Mouse (Mus musculus): ENCODE measurements at regions not wholly inside any gene's neighbourhood (a gene's known extent, or its start where the extent isn't known, plus 50 kb on each side); places are given as distances from the start of the nearest gene placed in this dataset.

DNA sequence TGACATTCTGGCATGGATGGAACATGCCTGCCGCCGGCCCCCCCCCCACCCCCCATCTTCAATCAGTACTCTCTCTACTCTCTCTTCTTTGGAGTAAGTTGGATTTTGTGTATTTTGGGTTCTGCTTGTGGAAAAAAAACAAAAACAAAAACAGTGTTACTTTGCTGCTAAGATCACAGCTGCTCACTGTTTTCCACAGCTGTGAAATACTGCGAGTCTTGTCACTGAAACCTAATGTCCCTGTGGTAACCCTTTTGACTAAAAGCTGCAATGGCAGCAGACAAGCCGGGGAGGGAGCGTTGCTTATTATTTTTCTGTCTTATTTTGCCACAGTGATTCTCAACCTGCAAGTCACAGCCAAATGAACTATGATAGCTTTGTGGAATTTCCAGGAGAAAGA is 51.3 kb upstream of the Frmd6 start:
- DNase-seq: no peak

DNA sequence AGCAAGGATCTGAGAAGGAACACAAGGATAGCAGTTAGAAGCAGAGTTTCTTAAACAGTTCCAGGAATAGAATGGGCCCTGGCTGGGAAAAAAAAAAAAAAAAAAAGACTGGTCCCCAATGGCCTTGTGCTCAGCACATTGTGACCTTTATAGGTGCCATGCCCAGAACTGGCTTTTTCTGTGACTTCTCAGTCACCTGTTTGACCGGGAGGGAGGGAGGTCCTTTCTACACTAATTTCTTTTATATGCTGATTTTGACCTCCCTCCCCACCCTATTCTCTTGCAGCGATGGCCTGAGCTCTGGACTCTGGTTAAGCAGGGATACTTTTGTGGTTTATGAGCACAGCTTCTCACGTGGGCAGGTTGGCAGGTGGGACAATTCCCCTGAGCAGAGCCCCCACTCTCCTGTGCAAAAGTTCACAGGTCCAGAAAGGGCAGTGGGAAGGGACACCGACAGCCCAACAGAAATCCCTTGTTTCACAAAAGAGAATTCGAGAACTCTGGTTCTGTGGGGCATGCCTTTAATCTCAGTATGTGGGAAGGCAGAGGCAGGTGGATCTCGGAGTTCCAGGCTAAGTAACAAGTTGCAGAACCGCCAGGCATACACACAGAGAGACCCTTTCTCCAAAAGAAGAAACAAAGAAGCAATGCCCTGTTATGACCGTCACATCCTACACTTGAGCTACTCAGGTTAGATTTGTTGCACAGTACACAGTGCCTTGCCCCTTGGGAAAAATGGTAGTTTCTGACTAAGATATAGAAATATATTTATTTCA is 50.3 kb upstream of the Frmd6 start:
- DNase-seq: no peak
